Mouse (Mus musculus): ENCODE measurements around the gene Cers2.
"Not testable (repeated sequence)": the region's sequence is repeated elsewhere in the genome, so short reads cannot be mapped to it uniquely, and the experiment has no call there.

Cers2 gene

GRCm38 (mm10) chr3:95319701-95320625, 5.4 kb downstream of the Cers2 start:
- DNase-seq: no peak

- DNase-seq: no peak
These were observed 8.8 kb downstream of the Cers2 start for GRCm38 (mm10) chr3:95323429-95323828.

GRCm38 (mm10) chr3:95324454-95325144, 10.0 kb downstream of the Cers2 start:
- DNase-seq: no peak

GRCm38 (mm10) chr3:95328803-95329404, 14.3 kb downstream of the Cers2 start:
- DNase-seq: no peak

- no peak for DNase-seq
These were observed 16.9 kb downstream of the Cers2 start for GRCm38 (mm10) chr3:95331528-95331927.

GRCm38 (mm10) chr3:95337345-95337744, 22.8 kb downstream of the Cers2 start:
- DNase-seq: no peak

- DNase-seq: no peak
These were observed 23.7 kb downstream of the Cers2 start for GRCm38 (mm10) chr3:95338251-95338650.

GRCm38 (mm10) chr3:95343356-95344000, 28.9 kb downstream of the Cers2 start:
- not testable (repeated sequence) for DNase-seq

- no peak for DNase-seq
These were observed 31.9 kb downstream of the Cers2 start for GRCm38 (mm10) chr3:95346454-95346853.

- not testable (repeated sequence) for DNase-seq
These were observed 33.8 kb downstream of the Cers2 start for GRCm38 (mm10) chr3:95348343-95348742.

- DNase-seq: no peak
These were observed 34.9 kb downstream of the Cers2 start for GRCm38 (mm10) chr3:95349491-95349890.

GRCm38 (mm10) chr3:95355911-95356544, 41.4 kb downstream of the Cers2 start:
- not testable (repeated sequence) for DNase-seq

GRCm38 (mm10) chr3:95356701-95357449, 42.3 kb downstream of the Cers2 start, which contains the start of gene Setdb1:
Gene Setdb1, minus strand, starts transcription at chr3:95357202.
- peak; percentile 94 for DNase-seq

- no peak for DNase-seq
These were observed 43.2 kb downstream of the Cers2 start for GRCm38 (mm10) chr3:95357746-95358145.

GRCm38 (mm10) chr3:95360276-95360675, 45.7 kb downstream of the Cers2 start:
- DNase-seq: not testable (repeated sequence)

- no peak for DNase-seq
These were observed 55.5 kb downstream of the Cers2 start for GRCm38 (mm10) chr3:95370101-95370500.

Data from kidney, adult 18-20 months (tissue).